Mouse (Mus musculus): ENCODE data around the gene Smg1.

DNA sequence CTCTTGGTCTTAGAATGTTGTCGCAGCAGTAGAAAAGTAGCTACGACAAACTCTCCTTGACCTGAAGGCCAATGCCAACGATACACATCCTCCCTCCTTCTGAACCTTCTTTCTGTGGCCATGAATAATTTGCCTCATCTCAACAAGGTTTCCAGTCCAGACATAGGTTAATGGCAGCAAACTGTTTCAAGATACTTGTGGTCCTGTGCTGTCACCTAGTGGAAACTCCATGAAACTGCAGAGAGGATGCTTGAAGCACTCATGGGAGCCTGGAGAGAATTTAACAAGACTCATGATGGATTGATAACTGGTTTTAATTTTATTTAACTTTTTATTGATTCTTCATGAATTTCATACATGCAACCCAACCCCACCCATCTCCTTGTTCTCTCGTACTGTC lies 141.2 kb downstream of the Smg1 start:
- TF ChIP-seq CTCF (IDR thresholded peaks at IDR 0.05; ENCODE audit: borderline replicate concordance, insufficient read depth, low read length) = no peak
- no peak for TF ChIP-seq POLR2A (IDR thresholded peaks at IDR 0.05; ENCODE audit: low read depth, low read length)
